Mouse (Mus musculus) gastrocnemius, postnatal 25 days (tissue): ENCODE measurements around the gene Zc3h12a. TPM values are rescaled to one million over a fixed set of nuclear protein-coding genes. Genes with fewer than 3 reads are reported as not detected.

Source experiments
- DNase-seq: peaks from one replicate; pipeline ENCODE4 v3.0.0; 2022
- total RNA-seq, 2 experiments: library from RNA; stranded (reverse); gene quantifications; 1 replicate in 1 of 2; 2 replicates in 1 of 2; pipeline ENCODE4 v1.2.3; 2021

Gene Zc3h12a
- total RNA-seq, 2 experiments from 2014 or later: 2.3 to 2.9 TPM

DNA sequence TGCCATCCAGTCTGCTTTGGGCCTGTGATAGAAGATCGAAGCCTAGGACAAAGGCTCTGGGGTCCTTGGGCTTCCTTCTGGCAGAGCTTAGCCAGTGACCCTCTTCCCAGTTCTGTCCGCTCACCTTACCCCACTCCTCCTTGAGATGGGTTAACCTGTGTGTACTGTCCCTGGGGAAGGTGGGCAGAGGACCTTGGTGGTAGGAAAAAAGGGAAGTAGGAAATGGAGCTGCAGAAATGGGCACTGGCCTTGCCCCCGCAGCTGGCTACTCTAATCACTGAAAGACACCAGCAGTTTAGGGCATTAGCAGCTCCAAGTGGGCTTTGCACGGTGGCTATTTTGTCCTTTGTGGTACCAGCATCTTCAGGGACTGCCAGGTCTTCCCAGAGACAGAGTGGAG is 12.6 kb downstream of the Zc3h12a start:
- no peak for DNase-seq

DNA sequence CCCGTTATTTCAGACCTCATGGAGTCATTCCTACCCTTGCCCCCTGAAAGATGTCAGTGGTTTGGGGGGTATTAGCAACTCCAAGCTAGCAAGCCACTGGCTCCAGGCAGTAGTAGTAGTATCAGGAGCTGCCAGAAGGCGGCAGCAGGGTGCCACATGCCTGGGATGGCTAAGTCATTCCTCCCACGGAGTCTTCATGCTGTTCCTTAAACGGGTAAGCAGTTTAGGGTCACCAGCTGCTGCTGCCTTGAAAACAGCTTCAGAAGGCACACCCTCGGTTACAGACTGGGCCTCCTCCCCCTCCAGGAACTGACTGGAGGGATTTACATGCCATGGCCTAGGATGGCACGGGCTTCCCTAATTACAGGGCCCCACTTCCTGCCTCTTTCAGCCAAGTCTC is 13.0 kb downstream of the Zc3h12a start:
- DNase-seq: peak; percentile 77

DNA sequence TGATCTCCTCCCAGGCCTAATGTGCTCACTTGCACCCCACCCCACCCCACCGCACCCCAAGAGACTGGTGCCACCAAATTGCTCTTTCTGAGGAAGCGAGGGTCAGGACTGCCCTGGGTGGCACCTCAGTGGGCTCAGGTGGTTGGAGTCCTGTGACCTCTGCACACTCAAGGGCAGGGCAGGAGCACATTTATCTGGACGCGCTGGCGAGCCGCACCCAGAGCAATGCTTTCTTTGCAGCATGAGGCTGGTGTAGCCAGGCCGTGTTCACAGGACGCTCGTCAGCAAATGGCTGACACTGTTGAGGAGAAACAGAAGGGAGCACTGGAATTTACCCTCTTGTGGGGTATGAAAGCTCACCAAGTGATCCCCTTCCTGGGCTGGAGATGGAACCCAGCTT is 22.3 kb downstream of the Zc3h12a start:
- no peak for DNase-seq

DNA sequence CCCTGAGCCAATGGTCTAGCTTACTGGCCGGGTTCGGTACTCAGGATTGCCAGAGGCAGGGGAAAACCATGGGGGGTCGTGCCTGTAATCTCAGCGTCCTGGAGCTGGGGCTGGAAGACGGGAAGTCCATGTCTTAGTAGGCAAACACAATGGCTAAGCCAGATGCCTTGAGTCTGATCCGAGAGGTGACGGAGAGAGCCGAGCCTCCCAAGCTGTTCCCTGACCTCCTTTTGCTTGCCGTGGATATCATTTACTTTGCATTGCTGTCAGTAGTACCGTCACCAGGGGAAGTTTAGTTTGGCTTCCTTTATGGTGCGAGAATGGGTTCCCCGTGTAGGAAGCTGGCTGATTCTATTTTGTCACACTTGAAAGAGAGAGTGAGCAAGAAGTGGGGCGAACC is 26.3 kb downstream of the Zc3h12a start:
- DNase-seq: no peak

DNA sequence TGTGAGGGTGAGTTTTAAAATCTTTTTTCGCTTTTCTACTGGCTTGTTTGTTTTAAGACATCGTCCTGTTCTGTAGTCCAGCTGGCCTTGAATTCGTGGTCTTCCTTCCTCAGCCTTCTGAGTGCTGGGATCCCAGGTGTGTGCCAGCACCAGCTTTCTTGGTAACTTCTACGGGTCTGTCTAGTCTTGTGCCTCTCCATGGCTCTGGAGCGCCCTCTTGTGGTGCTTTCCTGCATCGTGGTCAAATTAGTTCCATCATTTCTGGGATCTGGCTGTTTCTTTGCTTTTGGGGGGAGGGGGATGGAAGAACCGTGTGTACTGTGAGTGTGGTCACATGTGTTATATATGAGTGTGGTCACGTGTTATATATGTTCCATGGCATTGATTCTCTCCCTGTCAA is 28.2 kb downstream of the Zc3h12a start:
- peak; percentile 51 for DNase-seq

DNA sequence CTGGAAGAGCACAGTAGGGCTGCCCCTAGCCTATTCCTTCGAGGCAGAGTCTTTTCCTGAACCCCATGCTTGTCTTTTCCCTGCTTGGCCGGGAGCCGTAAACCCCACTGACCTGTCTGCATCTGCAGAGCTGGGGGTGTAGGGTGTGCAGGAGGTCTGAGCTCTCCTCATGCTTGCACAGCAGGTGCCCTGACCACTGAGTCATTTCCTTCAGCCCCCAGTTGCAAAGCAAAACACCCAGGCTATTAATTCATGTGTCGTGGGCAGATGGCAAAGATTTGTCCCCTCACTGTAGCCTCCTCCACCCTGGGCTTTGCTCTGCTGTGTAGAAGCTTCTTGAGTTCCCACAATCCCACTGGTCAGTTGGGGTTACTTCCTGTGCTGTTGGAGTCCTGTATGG is 30.2 kb downstream of the Zc3h12a start:
- DNase-seq: no peak

DNA sequence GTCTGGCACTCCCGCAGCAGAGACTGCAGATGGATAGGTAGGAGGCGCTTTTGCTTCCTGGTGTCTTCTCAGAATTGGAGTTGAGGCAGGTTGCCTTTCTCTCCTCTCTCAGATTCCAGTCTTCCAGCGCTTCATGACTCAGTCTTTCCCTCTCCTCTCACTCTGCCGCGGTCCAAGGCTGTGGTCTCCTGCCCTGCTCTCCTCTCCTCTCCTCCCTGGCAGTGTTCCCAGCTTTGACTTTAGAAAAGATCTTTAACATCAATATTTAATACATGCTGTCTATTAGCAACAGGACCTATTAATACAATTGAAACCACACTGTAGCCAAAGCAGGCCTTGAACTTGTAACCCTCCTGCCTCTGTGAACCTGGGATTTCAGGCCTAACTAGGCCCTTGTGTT is 31.6 kb downstream of the Zc3h12a start:
- DNase-seq: no peak

DNA sequence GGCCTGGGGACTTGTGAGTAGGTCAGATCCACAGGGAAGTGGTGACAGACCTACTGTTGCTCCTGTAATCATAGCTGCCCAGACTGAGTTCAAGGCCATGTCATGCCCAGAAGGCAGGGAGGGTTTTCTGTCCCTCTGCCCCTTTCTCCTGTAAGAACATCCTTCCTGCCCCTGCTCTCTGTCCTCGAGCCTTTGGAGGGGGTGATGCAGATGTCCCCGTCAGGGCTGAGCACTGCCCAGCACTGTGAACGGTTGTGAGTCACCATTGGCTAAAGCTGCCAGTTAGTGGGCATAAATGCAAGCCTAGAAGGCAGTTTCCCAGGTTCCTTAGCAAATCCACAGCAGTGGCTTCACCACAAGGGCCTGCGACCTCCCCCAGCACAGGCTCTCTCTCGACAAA is 34.6 kb downstream of the Zc3h12a start:
- no peak for DNase-seq

DNA sequence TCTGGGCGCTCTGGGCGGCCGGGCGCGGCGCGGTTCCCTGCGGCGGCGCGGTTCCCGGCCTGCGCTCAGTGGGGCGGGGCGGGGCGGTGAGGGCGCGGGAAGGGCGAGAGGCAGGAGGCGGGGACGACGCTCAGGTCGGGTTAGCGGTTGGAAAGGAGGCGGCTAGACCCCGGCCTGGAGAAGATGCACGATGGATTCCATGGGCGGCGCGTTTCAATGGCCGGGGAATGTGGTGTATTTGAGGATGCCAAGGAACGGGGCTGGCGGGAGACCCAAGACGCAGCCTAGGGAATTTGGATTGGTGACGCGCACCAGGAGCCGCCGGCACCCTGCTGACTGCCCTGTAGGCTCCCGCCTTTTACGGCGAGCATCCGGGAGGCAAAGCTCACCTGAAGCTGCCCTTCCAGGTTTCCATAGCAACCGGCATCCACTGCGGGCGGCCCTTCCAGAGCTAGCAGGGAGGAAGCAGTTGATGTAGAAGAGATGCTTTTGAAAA is 42.2 kb downstream of the Zc3h12a start:
- DNase-seq: no peak

DNA sequence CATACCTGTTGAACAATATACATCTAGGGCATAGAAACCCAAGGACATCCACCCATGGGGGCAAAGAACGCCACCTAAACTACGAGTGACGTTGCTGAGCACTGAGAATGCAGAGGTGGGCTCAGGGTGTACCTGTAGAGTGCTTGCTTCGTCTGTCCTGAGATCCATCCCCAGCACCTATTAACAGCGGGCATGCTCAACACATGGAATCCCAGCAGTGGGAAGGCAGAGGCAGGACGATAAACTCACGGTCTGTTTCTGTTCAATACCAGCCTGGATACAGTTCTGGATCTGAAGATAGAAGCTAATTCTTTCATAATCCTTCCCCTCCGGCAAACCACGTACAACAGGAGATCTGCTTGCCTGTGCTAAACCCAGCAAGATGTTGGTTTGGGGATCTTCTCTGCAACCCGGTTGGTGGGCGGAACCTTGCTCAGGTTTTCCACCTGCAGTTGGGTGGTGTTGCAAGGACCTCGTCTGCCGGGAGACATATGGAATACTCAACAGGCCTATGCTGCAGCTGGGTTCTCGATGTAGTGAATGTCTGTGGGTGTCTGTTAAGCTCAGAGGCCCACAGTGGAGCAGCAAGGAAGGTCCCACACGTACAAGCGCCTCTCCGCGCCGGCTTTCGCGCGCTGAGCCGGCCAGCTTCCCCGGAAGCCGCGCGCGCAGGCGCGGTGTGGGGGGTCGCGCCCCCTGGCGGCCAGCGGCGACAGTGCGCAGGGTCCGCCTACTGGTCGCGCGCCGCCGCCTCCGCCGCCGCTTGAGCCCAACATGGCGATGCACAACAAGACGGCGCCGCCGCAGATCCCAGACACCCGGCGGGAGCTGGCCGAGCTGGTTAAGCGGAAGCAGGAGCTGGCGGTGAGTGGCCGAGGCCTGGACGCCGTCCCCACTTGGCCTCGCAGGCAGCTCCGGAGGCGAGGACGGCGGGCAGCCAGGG is 43.0 kb downstream of the Zc3h12a start, which contains the start of gene Meaf6:
TSS of gene Meaf6 (plus strand) at position 732 of the 943 bp plus-strand sequence.
- peak; percentile 90 for DNase-seq

DNA sequence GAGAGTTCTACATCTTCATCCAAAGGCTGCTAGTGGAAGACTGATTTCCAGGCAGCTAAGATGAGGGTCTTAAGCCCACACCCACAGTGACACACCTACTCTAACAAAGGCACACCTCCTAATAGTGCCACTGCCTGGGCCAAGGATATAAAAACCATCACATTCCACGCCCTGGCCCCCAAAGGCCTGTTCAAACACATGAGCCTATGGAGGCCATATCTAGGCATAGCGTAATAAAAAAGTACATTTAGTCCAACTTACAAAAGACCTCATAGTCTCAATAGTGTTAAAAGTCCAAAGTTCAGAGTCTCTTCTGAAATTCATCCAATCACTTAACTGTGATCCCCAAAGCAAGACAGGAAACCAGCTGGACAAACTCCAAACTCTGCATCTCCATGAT is 48.9 kb downstream of the Zc3h12a start:
- no peak for DNase-seq

DNA sequence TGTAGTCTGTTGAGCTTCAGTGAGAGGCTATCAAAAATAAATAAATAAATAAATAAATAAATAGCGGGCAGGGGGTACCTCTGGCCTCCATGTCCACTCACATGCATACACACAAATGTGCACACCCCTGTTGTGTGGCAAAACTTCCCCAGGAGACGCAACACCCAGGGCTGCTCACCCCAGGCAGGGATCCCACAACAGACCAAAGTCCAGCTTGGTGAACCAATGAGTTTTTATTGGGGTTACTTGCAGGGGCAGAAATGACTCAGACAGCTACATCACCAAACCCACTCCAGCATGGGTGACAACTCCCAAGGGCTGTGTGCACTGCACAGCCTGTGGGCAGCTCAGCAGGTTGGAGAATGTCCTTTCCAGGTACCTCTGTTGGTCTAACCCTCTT is 49.9 kb downstream of the Zc3h12a start:
- no peak for DNase-seq

Other genes with a start within 250 kb of the Zc3h12a start
- gene Epha10, start 246.9 kb downstream of the Zc3h12a start, total RNA-seq: not detected
- 1 to 10 TPM; 6.7 to 6.8 TPM for gene 9930104L06Rik, start 190.8 kb downstream of the Zc3h12a start, total RNA-seq
- gene Cdca8, start 188.5 kb downstream of the Zc3h12a start, total RNA-seq: under 1 TPM; 0.61 to 0.99 TPM
- gene Rspo1, start 141.4 kb downstream of the Zc3h12a start, total RNA-seq: under 1 TPM; 0.41 to 0.72 TPM
- gene Gnl2, start 111.3 kb downstream of the Zc3h12a start, total RNA-seq: 10 to 100 TPM; 25.0 to 25.7 TPM
- not detected for gene Dnali1, start 62.1 kb downstream of the Zc3h12a start, total RNA-seq
- gene Snip1, start 61.2 kb downstream of the Zc3h12a start, total RNA-seq: 1 to 10 TPM; 4.6 to 4.7 TPM
- 10 to 100 TPM; 10.7 to 12.9 TPM for gene Meaf6, start 42.7 kb downstream of the Zc3h12a start, total RNA-seq